Mouse (Mus musculus) midbrain, embryonic 15.5 days (tissue): ENCODE data around the gene Fabp2. TPM values are rescaled to one million over a fixed set of nuclear protein-coding genes. Genes with fewer than 3 reads are reported as not detected.

ENCODE experiments used
- ATAC-seq: fragments of 200-750 bp; cut with Nextera tagmentation; replicated peaks from 2 replicates; pipeline ENCODE4 v1.8.0; 2017; ENCODE audit warnings: moderate TSS enrichment
- H3K27ac ChIP-seq: fragments of 300-500 bp; sonication (generic); 2 replicates; pipeline ENCODE4 v1.5.1; 2015; ENCODE audit warnings: mild to moderate bottlenecking, inconsistent platforms
- H3K27me3 ChIP-seq: fragments of 300-500 bp; sonication (generic); replicated peaks from 2 replicates; pipeline ENCODE4 v1.6.1; 2015; ENCODE audit warnings: inconsistent platforms
- H3K36me3 ChIP-seq: fragments of 300-500 bp; sonication (generic); replicated peaks from 2 replicates; pipeline ENCODE4 v1.6.1; 2015; ENCODE audit warnings: inconsistent platforms
- H3K4me1 ChIP-seq: fragments of 300-500 bp; sonication (generic); 2 replicates; pipeline ENCODE4 v1.6.1; 2015; ENCODE audit warnings: inconsistent platforms
- H3K4me2 ChIP-seq: fragments of 300-500 bp; sonication (generic); 2 replicates; pipeline ENCODE4 v1.6.1; 2015; ENCODE audit warnings: inconsistent platforms, mild to moderate bottlenecking, moderate library complexity
- H3K4me3 ChIP-seq: fragments of 300-500 bp; sonication (generic); 2 replicates; pipeline ENCODE4 v1.5.1; 2015; ENCODE audit warnings: mild to moderate bottlenecking, inconsistent platforms
- H3K9ac ChIP-seq: fragments of 300-500 bp; sonication (generic); 2 replicates; pipeline ENCODE4 v1.6.1; 2015; ENCODE audit warnings: mild to moderate bottlenecking, inconsistent platforms
- H3K9me3 ChIP-seq: fragments of 300-500 bp; sonication (generic); 2 replicates; pipeline ENCODE4 v1.6.1; 2016; ENCODE audit warnings: inconsistent platforms
- WGBS: fragments of 180-500 bp; shearing (Covaris S2); methylation state at CpG from one replicate; pipeline ENCODE4 v1.1.7; 2015; ENCODE audit warnings: mixed read lengths; 5-methylcytosine and 5-hydroxymethylcytosine counted together
- polyA plus RNA-seq: library from polyadenylated mRNA; unstranded; fragments of >200 nt; fragmentation: Nextera tagmentation; extraction: Ambion mirVana; gene quantifications from 2 replicates; pipeline ENCODE4 v1.2.1, GENCODE M21; 2015

Fabp2 gene
- 0.76 TPM in 1 of 2 replicates, not detected in the other for polyA plus RNA-seq

DNA sequence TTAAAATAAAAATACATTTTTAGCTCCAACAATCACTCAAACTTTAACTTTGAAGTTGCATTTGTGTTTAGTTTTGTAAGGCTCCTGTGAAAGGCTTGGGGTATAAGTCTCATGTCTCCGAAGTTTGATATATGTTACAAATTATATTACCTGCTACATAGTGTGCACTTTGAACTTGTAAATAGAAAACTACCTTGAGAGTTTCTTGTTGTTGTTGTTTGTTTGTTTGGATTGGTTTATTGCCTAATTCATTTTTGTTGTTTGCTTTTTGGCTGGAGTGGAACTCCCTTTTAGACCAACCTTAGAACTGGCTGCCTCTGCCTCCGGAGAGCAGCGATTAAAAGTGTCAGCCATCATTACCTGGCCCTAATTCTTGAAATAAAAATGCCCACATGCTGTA is at the start of gene Fabp2:
TSS of gene Fabp2 (plus strand) at position 301 of the 400 bp plus-strand sequence.
- H3K27me3 ChIP-seq: no peaks in the 10 kb centered on the region
- H3K36me3 ChIP-seq: no peaks in the 10 kb centered on the region
- no peaks in the 10 kb centered on the region for H3K9me3 ChIP-seq
- no peak for ATAC-seq
- 96% methylated on average over 3 of the region's 3 CpGs for WGBS
- H3K4me3 ChIP-seq: no peak within 1 kb of the TSS
- no peaks in the 10 kb centered on the region for H3K4me1 ChIP-seq
- no peak within 1 kb of the TSS for H3K27ac ChIP-seq
- no peak within 1 kb of the TSS for H3K4me2 ChIP-seq
- no peak within 1 kb of the TSS for H3K9ac ChIP-seq

DNA sequence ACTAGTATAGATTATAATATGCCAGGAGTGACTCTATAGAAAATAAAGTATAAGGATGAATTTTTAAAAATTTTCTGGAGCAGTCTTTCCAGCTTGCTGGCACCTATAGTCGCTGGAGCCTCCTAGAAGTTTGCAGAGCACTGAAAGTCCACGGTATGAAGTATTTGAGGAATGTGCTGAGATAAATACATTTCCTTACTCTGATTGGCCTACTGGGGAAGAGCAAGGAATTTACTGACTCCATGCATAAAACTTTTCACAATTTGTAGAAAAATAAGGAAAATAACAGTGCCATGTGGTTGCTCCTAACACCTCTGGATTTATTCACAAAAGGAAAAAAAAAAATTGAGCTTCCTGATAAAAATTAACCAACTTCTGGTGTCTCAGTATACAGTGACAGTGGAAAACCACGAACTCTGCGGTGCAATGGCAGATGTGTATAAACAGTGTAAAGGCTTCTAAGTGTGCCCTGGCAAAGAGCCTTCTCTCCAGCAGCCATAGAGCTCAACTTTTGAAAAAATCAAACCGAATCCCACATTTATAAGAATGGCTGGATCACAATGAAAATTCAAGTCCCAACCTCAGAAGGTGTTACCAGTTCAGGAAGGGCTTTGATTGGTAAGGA is 46.4 kb upstream of the Fabp2 start:
- H3K27ac ChIP-seq: no peak overlapping the region
- H3K27me3 ChIP-seq: no peaks in the 10 kb centered on the region
- H3K4me1 ChIP-seq: no peaks in the 10 kb centered on the region
- H3K36me3 ChIP-seq: no peaks in the 10 kb centered on the region
- H3K9me3 ChIP-seq: no peaks in the 10 kb centered on the region
- ATAC-seq: no peak
- H3K4me3 ChIP-seq: no peak overlapping the region
- H3K9ac ChIP-seq: no peak overlapping the region
- WGBS: 88% methylated on average over 5 of the region's 5 CpGs
- no peak overlapping the region for H3K4me2 ChIP-seq

DNA sequence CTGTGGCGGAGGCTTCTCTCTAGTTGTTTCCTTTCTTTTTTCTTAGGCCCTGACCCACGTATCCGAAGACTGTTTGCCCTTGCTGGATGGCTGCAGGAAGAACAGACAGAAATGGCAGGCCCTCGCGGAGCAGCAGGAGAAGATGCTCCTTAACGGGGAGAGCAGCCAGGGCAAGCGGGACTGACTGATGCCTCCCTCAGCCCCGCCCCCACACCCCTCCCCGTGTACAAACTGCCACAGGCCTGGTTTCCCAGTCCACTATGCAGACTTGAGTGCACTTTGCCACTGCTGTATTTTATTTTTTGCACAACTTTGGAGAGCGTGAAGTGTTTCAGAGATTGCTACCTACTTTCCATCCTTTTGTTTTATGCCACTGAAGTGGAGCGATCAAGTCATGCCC is 39.7 kb upstream of the Fabp2 start:
- WGBS: 46% methylated on average over 11 of the region's 11 CpGs
- Histone ChIP-seq H3K4me2 (no peak overlapping the region), H3K4me3 (no peak overlapping the region), H3K9ac (no peak overlapping the region), H3K9me3 (no peaks in the 10 kb centered on the region), H3K27me3 (no peaks in the 10 kb centered on the region), H3K4me1 (no peaks in the 10 kb centered on the region), H3K27ac (no peak overlapping the region), H3K36me3 (no peaks in the 10 kb centered on the region)
- no peak for ATAC-seq

DNA sequence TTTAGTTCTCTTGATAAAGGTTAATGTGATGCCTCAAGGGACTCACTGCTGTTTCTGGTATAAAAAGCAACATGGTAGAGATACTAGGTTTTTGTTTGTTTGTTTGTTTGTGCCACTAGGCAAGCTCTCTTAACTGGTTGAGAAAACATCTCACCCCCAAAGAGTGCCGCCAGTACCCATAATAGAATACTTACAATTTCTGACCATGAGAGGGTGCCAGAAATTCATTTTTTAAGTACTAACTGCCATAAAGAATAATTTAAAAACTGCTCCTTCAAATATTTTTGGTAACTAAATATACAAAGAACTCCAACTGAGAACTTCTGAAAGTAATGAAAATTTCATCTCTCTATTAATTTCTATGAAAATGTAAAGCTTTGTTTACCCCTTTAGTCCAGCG is 35.0 kb upstream of the Fabp2 start:
- 76% methylated on average over 2 of the region's 2 CpGs for WGBS

DNA sequence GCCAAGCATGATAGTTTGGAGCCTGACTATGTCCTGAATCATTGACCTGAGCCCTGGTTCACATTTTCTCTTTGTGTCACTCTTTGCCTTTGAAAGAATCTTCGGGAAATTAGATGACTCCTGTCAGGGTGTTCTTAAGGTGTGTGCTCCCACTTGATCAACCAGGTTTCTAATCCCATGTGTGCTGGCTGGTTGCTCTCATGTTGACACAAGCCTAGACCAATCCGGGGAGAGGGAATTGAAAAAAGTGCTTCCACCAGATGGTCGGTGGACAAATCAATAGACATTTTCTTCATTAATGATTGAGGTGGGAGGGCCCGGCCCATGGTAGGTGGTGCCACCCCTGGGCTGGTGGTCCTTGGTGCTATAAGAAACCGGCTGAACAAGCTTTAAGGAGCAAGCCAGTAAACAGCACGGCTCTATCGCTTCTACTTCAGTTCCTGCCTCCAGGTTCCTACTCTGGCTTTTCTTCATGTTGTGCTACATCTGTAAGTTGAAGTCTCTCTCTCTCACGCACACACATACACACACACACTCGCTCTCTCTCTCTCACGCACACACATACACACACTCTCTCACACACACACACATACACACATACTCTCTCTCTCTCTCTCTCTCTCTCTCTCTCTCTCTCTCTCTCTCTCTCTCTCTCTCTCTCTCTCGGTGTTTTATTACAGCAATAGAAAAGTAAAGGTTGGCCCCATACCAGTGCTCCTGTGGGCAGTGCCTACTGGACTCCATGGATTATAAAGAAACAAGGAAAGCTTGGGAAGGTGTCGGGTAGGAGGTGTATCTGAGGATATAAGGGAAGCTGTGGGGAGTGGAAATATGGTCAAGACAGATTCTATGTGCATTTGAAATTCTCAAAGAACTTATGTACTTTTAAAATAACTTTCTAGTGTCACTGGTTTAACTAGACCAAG is 34.0 kb upstream of the Fabp2 start:
- Histone ChIP-seq H3K27me3 (no peaks in the 10 kb centered on the region), H3K27ac (no peak overlapping the region), H3K9ac (no peak overlapping the region), H3K4me2 (no peak overlapping the region), H3K9me3 (no peaks in the 10 kb centered on the region), H3K4me1 (no peaks in the 10 kb centered on the region), H3K36me3 (no peaks in the 10 kb centered on the region), H3K4me3 (no peak overlapping the region)
- WGBS: 87% methylated on average over 12 of the region's 12 CpGs
- ATAC-seq: no peak

More for the DNA sequence above, 35.0 kb upstream of the Fabp2 start:
- no peaks in the 10 kb centered on the region for H3K27me3 ChIP-seq
- no peaks in the 10 kb centered on the region for H3K36me3 ChIP-seq
- no peaks in the 10 kb centered on the region for H3K4me1 ChIP-seq
- H3K4me3 ChIP-seq: no peak overlapping the region
- no peak for ATAC-seq
- H3K27ac ChIP-seq: no peak overlapping the region
- no peak overlapping the region for H3K9ac ChIP-seq
- no peaks in the 10 kb centered on the region for H3K9me3 ChIP-seq
- H3K4me2 ChIP-seq: no peak overlapping the region

DNA sequence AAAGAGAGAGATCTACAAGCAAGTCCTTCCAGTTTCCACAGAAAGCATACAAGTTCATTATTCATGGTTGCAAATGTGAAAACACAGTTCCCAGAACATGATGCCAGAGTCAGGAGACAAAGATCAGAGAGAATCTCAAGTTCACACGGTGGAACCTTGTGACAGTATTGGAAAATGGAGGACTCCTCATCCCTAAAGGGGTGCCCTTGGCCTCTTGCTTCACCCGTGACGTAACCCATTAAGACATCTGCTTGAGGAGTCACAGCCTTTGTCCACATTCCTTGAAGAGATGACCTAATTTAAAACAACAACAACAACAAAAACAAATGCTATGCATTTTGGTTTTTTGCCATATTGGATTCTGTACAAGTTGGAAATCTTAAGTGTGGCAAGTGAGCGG is 29.8 kb upstream of the Fabp2 start:
- no peak overlapping the region for H3K4me3 ChIP-seq
- WGBS: 84% methylated on average over 4 of the region's 4 CpGs

DNA sequence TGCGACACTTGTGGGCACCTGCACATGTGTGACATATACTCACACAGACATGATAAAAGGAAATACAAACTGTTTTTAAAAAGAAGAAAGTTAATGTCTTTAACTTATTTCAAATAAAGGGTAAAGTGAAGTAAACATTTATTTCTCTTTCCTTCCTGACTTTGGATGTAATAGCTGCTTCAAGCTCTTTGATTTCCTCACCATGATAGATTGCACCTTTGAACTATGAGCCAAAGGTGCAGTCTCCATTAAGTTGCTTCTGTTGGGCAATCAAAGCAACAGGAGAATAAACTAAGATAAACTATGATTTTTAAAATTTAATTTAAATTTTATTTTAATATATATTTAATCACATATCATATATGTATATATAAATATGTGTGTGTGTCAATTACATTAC is 26.6 kb upstream of the Fabp2 start:
- no peak overlapping the region for H3K27ac ChIP-seq
- H3K4me3 ChIP-seq: no peak overlapping the region
- WGBS: 96% methylated on average over 1 of the region's 1 CpGs
- H3K9me3 ChIP-seq: no peaks in the 10 kb centered on the region
- no peak overlapping the region for H3K4me2 ChIP-seq
- no peak for ATAC-seq
- no peaks in the 10 kb centered on the region for H3K4me1 ChIP-seq
- H3K27me3 ChIP-seq: no peaks in the 10 kb centered on the region
- H3K36me3 ChIP-seq: no peaks in the 10 kb centered on the region
- H3K9ac ChIP-seq: no peak overlapping the region

More for the DNA sequence above, 29.8 kb upstream of the Fabp2 start:
- Histone ChIP-seq H3K9me3 (no peaks in the 10 kb centered on the region), H3K27me3 (no peaks in the 10 kb centered on the region), H3K9ac (no peak overlapping the region), H3K4me2 (no peak overlapping the region), H3K4me1 (no peaks in the 10 kb centered on the region), H3K36me3 (no peaks in the 10 kb centered on the region), H3K27ac (no peak overlapping the region)
- ATAC-seq: no peak

DNA sequence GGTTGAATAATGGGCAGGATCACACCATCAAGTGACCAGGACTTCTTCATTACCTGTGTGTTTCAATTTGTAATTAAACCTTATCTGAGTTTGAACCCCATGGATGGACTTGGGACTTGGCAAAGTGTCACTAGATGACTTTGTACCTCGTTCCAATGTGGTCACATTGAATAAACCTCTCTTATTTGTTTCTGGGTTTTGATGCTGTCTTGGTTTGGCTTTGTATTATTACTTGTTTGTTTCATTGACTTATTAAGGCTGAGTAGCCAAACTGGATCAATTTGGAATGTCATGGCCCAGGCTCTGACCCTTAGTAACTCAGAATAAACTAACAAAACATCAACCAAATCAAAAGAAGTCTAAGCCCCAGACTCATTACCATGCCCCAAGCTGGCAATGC is 23.3 kb upstream of the Fabp2 start:
- H3K27ac ChIP-seq: no peak overlapping the region
- H3K27me3 ChIP-seq: no peaks in the 10 kb centered on the region
- ATAC-seq: no peak
- no peak overlapping the region for H3K4me2 ChIP-seq
- H3K9ac ChIP-seq: no peak overlapping the region
- H3K4me3 ChIP-seq: no peak overlapping the region
- WGBS: 95% methylated on average over 1 of the region's 1 CpGs
- H3K9me3 ChIP-seq: no peaks in the 10 kb centered on the region
- no peaks in the 10 kb centered on the region for H3K4me1 ChIP-seq
- no peaks in the 10 kb centered on the region for H3K36me3 ChIP-seq

DNA sequence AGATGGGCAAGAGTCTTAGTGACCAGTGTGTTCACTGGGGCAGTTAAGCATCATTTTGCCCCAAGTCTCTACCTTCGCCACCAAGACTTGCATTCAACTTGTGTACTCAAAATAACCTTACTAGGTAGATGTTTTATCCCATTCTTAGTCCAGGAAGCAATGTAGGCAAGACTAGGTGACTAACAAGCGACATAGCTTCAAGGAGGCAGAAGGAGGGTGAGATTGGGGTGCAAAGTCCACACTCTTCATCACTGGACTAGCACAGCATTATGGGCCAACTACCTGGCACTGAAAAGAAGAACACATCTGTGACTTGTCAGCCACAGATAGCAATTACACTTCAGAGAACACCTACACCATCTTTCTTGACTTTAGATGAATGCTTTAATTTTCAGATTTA is 18.0 kb upstream of the Fabp2 start:
- H3K4me2 ChIP-seq: no peak overlapping the region
- H3K4me3 ChIP-seq: no peak overlapping the region
- no peak overlapping the region for H3K9ac ChIP-seq
- WGBS: 97% methylated on average over 2 of the region's 2 CpGs
- no peaks in the 10 kb centered on the region for H3K36me3 ChIP-seq
- no peaks in the 10 kb centered on the region for H3K9me3 ChIP-seq
- H3K27me3 ChIP-seq: no peaks in the 10 kb centered on the region
- no peak overlapping the region for H3K27ac ChIP-seq
- no peak for ATAC-seq
- H3K4me1 ChIP-seq: no peaks in the 10 kb centered on the region

DNA sequence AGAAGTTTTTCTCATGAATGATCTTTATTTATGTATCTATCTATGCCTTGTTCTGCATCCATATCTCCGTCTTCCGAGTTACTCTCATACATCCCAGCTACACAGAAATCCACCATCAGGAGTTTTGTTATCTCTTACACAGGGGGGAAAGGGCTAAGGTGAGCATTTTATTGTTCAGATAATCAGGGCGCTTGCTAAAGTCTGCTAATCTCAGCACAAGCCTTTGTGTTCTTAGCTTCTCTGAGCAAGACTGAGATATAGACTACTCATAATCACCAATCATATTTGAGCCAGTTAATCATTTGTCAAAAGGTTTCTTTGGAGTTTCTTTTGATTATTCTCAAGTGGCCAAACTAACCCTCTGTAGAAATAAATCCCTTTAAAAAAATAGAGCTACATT is 17.3 kb upstream of the Fabp2 start:
- H3K9me3 ChIP-seq: no peaks in the 10 kb centered on the region
- WGBS: 93% methylated on average over 3 of the region's 3 CpGs
- no peak overlapping the region for H3K9ac ChIP-seq
- no peak overlapping the region for H3K27ac ChIP-seq
- H3K4me1 ChIP-seq: no peaks in the 10 kb centered on the region
- H3K27me3 ChIP-seq: no peaks in the 10 kb centered on the region
- no peak for ATAC-seq
- no peak overlapping the region for H3K4me3 ChIP-seq
- no peak overlapping the region for H3K4me2 ChIP-seq
- H3K36me3 ChIP-seq: no peaks in the 10 kb centered on the region

DNA sequence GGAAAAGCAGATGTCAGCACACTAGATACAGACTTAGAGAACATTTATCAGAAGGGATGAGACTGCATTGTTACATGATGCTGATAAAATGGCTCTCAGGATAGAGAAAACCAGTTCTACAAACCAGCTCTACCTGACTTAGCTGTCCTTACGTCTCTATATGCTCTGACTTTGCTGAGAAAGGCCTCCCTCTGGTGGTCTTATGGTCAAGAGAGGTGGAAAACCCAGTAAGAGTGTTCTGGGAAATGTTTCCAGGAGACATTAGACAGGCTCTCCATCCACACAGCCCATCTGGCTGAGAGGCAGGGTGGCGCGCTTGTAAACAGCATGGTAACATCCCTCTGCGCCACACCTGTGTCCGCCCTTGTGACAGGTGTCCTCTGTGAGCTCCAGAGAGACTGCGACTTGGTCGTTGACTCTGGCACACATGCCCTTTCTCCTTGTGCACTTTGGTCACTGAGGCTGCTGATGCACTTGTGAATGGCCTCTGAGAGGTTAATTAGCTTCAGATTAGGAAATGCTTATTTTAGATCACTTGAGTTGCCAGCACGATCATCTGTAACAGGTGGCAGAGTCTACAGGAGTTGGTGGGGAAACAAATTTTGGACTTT is 16.1 kb upstream of the Fabp2 start:
- Histone ChIP-seq H3K4me3 (no peak overlapping the region), H3K4me2 (no peak overlapping the region), H3K27me3 (no peaks in the 10 kb centered on the region), H3K27ac (no peak overlapping the region), H3K4me1 (no peaks in the 10 kb centered on the region), H3K9ac (no peak overlapping the region), H3K9me3 (no peaks in the 10 kb centered on the region), H3K36me3 (no peaks in the 10 kb centered on the region)
- no peak for ATAC-seq
- WGBS: 87% methylated on average over 8 of the region's 8 CpGs

DNA sequence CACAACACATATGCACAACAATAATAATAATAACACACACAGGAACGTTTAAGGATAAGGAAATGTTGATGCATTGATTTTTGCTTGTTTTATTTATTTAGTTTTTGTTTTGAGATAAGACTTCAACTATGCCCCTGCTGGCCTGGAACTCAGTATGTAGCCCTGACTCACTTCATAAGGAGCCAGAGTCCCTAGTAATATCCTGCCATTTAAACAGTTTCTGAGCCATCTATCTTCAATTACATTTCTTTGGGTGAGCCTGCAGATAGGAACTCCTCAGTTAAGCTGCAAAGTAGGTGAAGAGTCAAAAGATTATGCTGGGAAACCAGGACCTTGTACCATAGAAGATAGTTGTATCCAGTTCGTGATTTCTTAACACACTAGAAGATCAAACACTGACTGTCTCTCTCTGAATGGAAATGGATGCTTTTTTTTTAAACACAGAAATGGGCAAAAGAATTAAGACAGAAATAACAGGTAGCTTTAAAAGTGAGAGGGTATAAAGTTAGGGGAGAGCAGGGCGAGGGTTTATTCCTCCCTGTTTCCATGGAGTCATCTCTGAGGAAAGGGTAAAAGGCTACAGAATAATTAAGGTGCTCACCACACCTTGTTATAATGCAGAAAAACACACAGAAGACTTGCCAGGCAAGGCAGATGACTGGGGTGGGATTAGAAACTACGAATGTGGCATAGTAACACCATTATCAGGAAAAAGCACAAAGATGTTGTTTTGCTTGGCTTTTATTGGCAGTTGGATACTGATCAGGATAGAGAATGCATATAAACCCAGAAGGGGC is 7.2 kb upstream of the Fabp2 start:
- H3K4me1 ChIP-seq: no peaks in the 10 kb centered on the region
- no peaks in the 10 kb centered on the region for H3K9me3 ChIP-seq
- H3K27me3 ChIP-seq: no peaks in the 10 kb centered on the region
- H3K4me3 ChIP-seq: no peak overlapping the region
- no peak overlapping the region for H3K4me2 ChIP-seq
- H3K36me3 ChIP-seq: no peaks in the 10 kb centered on the region
- WGBS: 76% methylated on average over 4 of the region's 4 CpGs
- H3K27ac ChIP-seq: no peak overlapping the region
- H3K9ac ChIP-seq: no peak overlapping the region
- ATAC-seq: no peak
